Mouse (Mus musculus) bone marrow, adult 2 months (tissue): ENCODE measurements around the gene Rbm6.

Experiments used
- CTCF ChIP-seq: fragments of 200-500 bp; IDR thresholded peaks from 2 replicates; pipeline ENCODE4 v1.5.1; 2011; ENCODE audit warnings: low read length, control low read depth; ENCODE audit not compliant: control insufficient read depth, insufficient read depth
- POLR2A ChIP-seq: fragments of 200-500 bp; IDR thresholded peaks from 2 replicates; pipeline ENCODE4 v1.6.1; 2011; ENCODE audit warnings: low read depth, mild to moderate bottlenecking, control low read depth, low read length, borderline replicate concordance; ENCODE audit not compliant: control insufficient read depth

DNA sequence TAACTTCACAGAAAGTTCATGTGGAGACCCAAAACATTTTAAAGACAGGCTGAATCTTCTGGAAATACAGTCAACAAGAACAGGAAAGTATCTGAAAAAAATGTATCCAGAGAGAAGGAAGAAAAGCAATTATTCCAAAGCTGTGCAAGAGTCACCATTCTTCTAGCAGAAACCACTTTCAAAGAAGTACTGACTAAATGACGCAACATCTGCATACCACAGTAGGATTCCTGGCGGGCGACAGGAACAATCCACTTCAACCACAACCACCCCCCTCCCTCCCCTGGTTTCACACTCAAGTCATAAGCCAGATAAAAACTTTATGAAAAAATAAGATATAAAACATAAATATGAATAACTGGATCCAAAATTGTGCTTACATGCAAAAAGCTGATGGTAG, 39.2 kb downstream of the Rbm6 start:
- TF ChIP-seq CTCF (no peak), POLR2A (no peak)
